Mouse (Mus musculus): ENCODE measurements around the gene Zfp541. TPM values are rescaled to one million over a fixed set of nuclear protein-coding genes. Genes with fewer than 3 reads are reported as not detected.

The Zfp541 gene
- polyA plus RNA-seq, 1 experiment from 2014 or later, result 0.17 TPM

GRCm38 (mm10) chr7:16055665-16056064 lies 5.9 kb upstream of the Zfp541 start:
- no peak overlapping the region for H3K9ac ChIP-seq (replicated peaks)
- ATAC-seq (ENCODE audit: low FRiP score), result no peak
- H3K4me2 ChIP-seq, result no peak overlapping the region
- H3K9me3 ChIP-seq (replicated peaks), result no peaks in the 10 kb centered on the region
- WGBS, result 84% methylated on average over 6 of the region's 6 CpGs
- H3K27me3 ChIP-seq (replicated peaks), result peaks cover 7% of the 10 kb centered on the region; the same call in 1 of the 2 replicates
- peaks cover 14% of the 10 kb centered on the region for H3K4me1 ChIP-seq
- H3K4me3 ChIP-seq (replicated peaks), result no peak overlapping the region
- H3K27ac ChIP-seq (replicated peaks), result no peak overlapping the region
- H3K36me3 ChIP-seq, result no peaks in the 10 kb centered on the region

- no peak overlapping the region for H3K27ac ChIP-seq (replicated peaks)
- no peaks in the 10 kb centered on the region for H3K36me3 ChIP-seq
- H3K9ac ChIP-seq (replicated peaks), result no peak overlapping the region
- H3K4me1 ChIP-seq, result peaks cover 16% of the 10 kb centered on the region
- H3K4me3 ChIP-seq (replicated peaks), result no peak overlapping the region
- peaks cover 14% of the 10 kb centered on the region for H3K27me3 ChIP-seq (replicated peaks)
- ATAC-seq (ENCODE audit: low FRiP score), result no peak
- WGBS, result 32% methylated on average over 5 of the region's 5 CpGs
- no peaks in the 10 kb centered on the region for H3K9me3 ChIP-seq (replicated peaks)
- H3K4me2 ChIP-seq, result no peak overlapping the region
These were observed 5.0 kb upstream of the Zfp541 start for GRCm38 (mm10) chr7:16056459-16057135.

GRCm38 (mm10) chr7:16057136-16057534 lies 4.5 kb upstream of the Zfp541 start:
- peaks cover 14% of the 10 kb centered on the region for H3K27me3 ChIP-seq (replicated peaks)
- no peak overlapping the region for H3K9ac ChIP-seq (replicated peaks)
- no peak overlapping the region for H3K4me2 ChIP-seq
- H3K36me3 ChIP-seq, result no peaks in the 10 kb centered on the region
- no peak for ATAC-seq (ENCODE audit: low FRiP score)
- H3K4me1 ChIP-seq, result peaks cover 12% of the 10 kb centered on the region
- no peaks in the 10 kb centered on the region for H3K9me3 ChIP-seq (replicated peaks)
- 76% methylated on average over 2 of the region's 2 CpGs for WGBS
- no peak overlapping the region for H3K4me3 ChIP-seq (replicated peaks)
- no peak overlapping the region for H3K27ac ChIP-seq (replicated peaks)

- no peaks in the 10 kb centered on the region for H3K36me3 ChIP-seq
- H3K27ac ChIP-seq (replicated peaks), result no peak overlapping the region
- H3K9ac ChIP-seq (replicated peaks), result no peak overlapping the region
- 75% methylated on average over 15 of the region's 15 CpGs for WGBS
- H3K27me3 ChIP-seq (replicated peaks), result peaks cover 14% of the 10 kb centered on the region
- peak overlapping the region; percentile 50 for H3K4me2 ChIP-seq
- peaks cover 6% of the 10 kb centered on the region; the same call in 1 of the 2 replicates for H3K4me1 ChIP-seq
- no peaks in the 10 kb centered on the region for H3K9me3 ChIP-seq (replicated peaks)
- ATAC-seq (ENCODE audit: low FRiP score), result no peak
- H3K4me3 ChIP-seq (replicated peaks), result 0 out of 2 replicates have a peak overlapping the region, but pooled peaks have one; percentile 23
These were observed 446 bp downstream of the Zfp541 start for GRCm38 (mm10) chr7:16062099-16062420.

- 32% methylated on average over 4 of the region's 4 CpGs for WGBS
- Histone ChIP-seq H3K36me3 (no peaks in the 10 kb centered on the region), H3K27ac (replicated peaks) (no peak overlapping the region), H3K4me3 (replicated peaks) (no peak overlapping the region), H3K4me2 (no peak overlapping the region), H3K27me3 (replicated peaks) (peaks cover 14% of the 10 kb centered on the region), H3K9ac (replicated peaks) (no peak overlapping the region), H3K4me1 (peaks cover 6% of the 10 kb centered on the region; the same call in 1 of the 2 replicates), H3K9me3 (replicated peaks) (no peaks in the 10 kb centered on the region)
- no peak for ATAC-seq (ENCODE audit: low FRiP score)
These were observed 1.9 kb downstream of the Zfp541 start for GRCm38 (mm10) chr7:16063490-16063889.

GRCm38 (mm10) chr7:16070846-16071245 lies 9.2 kb downstream of the Zfp541 start:
- Histone ChIP-seq H3K36me3 (no peaks in the 10 kb centered on the region), H3K4me2 (no peak overlapping the region), H3K4me3 (replicated peaks) (no peak overlapping the region), H3K27ac (replicated peaks) (no peak overlapping the region), H3K27me3 (replicated peaks) (peaks cover 6% of the 10 kb centered on the region; the same call in 1 of the 2 replicates), H3K4me1 (no peaks in the 10 kb centered on the region), H3K9me3 (replicated peaks) (no peaks in the 10 kb centered on the region), H3K9ac (replicated peaks) (no peak overlapping the region)
- no peak for ATAC-seq (ENCODE audit: low FRiP score)

- Histone ChIP-seq H3K4me3 (replicated peaks) (no peak overlapping the region), H3K36me3 (no peaks in the 10 kb centered on the region), H3K4me2 (no peak overlapping the region), H3K4me1 (no peaks in the 10 kb centered on the region), H3K9me3 (replicated peaks) (no peaks in the 10 kb centered on the region), H3K27ac (replicated peaks) (no peak overlapping the region), H3K9ac (replicated peaks) (no peak overlapping the region), H3K27me3 (replicated peaks) (peaks cover 6% of the 10 kb centered on the region; the same call in 1 of the 2 replicates)
- no peak for ATAC-seq (ENCODE audit: low FRiP score)
- WGBS, result 90% methylated on average over 6 of the region's 6 CpGs
These were observed 10.3 kb downstream of the Zfp541 start for GRCm38 (mm10) chr7:16071906-16072305.

- no peaks in the 10 kb centered on the region for H3K9me3 ChIP-seq (replicated peaks)
These were observed 18.3 kb downstream of the Zfp541 start for GRCm38 (mm10) chr7:16079947-16080346.

GRCm38 (mm10) chr7:16080581-16080980 lies 19.0 kb downstream of the Zfp541 start:
- H3K27me3 ChIP-seq (replicated peaks), result no peaks in the 10 kb centered on the region
- H3K27ac ChIP-seq (replicated peaks), result no peak overlapping the region
- no peaks in the 10 kb centered on the region for H3K36me3 ChIP-seq
- no peak overlapping the region for H3K4me3 ChIP-seq (replicated peaks)
- 73% methylated on average over 4 of the region's 4 CpGs for WGBS
- H3K4me1 ChIP-seq, result no peaks in the 10 kb centered on the region
- H3K4me2 ChIP-seq, result no peak overlapping the region
- no peak overlapping the region for H3K9ac ChIP-seq (replicated peaks)
- no peaks in the 10 kb centered on the region for H3K9me3 ChIP-seq (replicated peaks)
- ATAC-seq (ENCODE audit: low FRiP score), result no peak

More at GRCm38 (mm10) chr7:16079947-16080346, 18.3 kb downstream of the Zfp541 start:
- Histone ChIP-seq H3K4me2 (no peak overlapping the region), H3K36me3 (no peaks in the 10 kb centered on the region), H3K4me1 (no peaks in the 10 kb centered on the region), H3K4me3 (replicated peaks) (no peak overlapping the region), H3K9ac (replicated peaks) (no peak overlapping the region), H3K27ac (replicated peaks) (no peak overlapping the region), H3K27me3 (replicated peaks) (no peaks in the 10 kb centered on the region)
- no peak for ATAC-seq (ENCODE audit: low FRiP score)
- WGBS, result 52% methylated on average over 1 of the region's 1 CpGs

GRCm38 (mm10) chr7:16083361-16083760 lies 21.7 kb downstream of the Zfp541 start:
- no peak overlapping the region for H3K9ac ChIP-seq (replicated peaks)
- ATAC-seq (ENCODE audit: low FRiP score), result no peak
- H3K27ac ChIP-seq (replicated peaks), result no peak overlapping the region
- no peaks in the 10 kb centered on the region for H3K36me3 ChIP-seq
- no peak overlapping the region for H3K4me3 ChIP-seq (replicated peaks)
- no peaks in the 10 kb centered on the region for H3K27me3 ChIP-seq (replicated peaks)
- no peak overlapping the region for H3K4me2 ChIP-seq
- 72% methylated on average over 4 of the region's 4 CpGs for WGBS
- no peaks in the 10 kb centered on the region for H3K9me3 ChIP-seq (replicated peaks)
- H3K4me1 ChIP-seq, result no peaks in the 10 kb centered on the region

- WGBS, result 75% methylated on average over 2 of the region's 2 CpGs
- H3K27me3 ChIP-seq (replicated peaks), result no peaks in the 10 kb centered on the region; the same call in 1 of the 2 replicates
- no peaks in the 10 kb centered on the region for H3K36me3 ChIP-seq
- ATAC-seq (ENCODE audit: low FRiP score), result no peak
- no peak overlapping the region for H3K27ac ChIP-seq (replicated peaks)
- H3K4me2 ChIP-seq, result no peak overlapping the region
- H3K9ac ChIP-seq (replicated peaks), result no peak overlapping the region
- H3K4me3 ChIP-seq (replicated peaks), result no peak overlapping the region
- no peaks in the 10 kb centered on the region for H3K9me3 ChIP-seq (replicated peaks)
- H3K4me1 ChIP-seq, result no peaks in the 10 kb centered on the region
These were observed 26.0 kb downstream of the Zfp541 start for GRCm38 (mm10) chr7:16087587-16087986.

- Histone ChIP-seq H3K4me1 (peaks cover 13% of the 10 kb centered on the region), H3K36me3 (no peaks in the 10 kb centered on the region), H3K4me2 (no peak overlapping the region), H3K9me3 (replicated peaks) (no peaks in the 10 kb centered on the region), H3K27me3 (replicated peaks) (peaks cover 12% of the 10 kb centered on the region), H3K4me3 (replicated peaks) (no peak overlapping the region), H3K9ac (replicated peaks) (no peak overlapping the region), H3K27ac (replicated peaks) (no peak overlapping the region)
- 71% methylated on average over 3 of the region's 3 CpGs for WGBS
- no peak for ATAC-seq (ENCODE audit: low FRiP score)
These were observed 33.0 kb downstream of the Zfp541 start for GRCm38 (mm10) chr7:16094592-16094991.
